Mouse (Mus musculus) neural tube, embryonic 14.5 days (tissue): ENCODE measurements around the gene Gsta4. TPM values are rescaled to one million over a fixed set of nuclear protein-coding genes. Genes with fewer than 3 reads are reported as not detected.

ENCODE experiments used
- ATAC-seq: fragments of 200-750 bp; cut with Nextera tagmentation; 2 replicates; pipeline ENCODE4 v1.8.0; 2017; ENCODE audit warnings: low read depth, mild to moderate bottlenecking, moderate TSS enrichment, moderate library complexity
- H3K27ac ChIP-seq: fragments of 300-500 bp; sonication (generic); 2 replicates; pipeline ENCODE4 v1.5.1; 2014; ENCODE audit warnings: low read depth, mild to moderate bottlenecking, control low read depth, low read length, moderate library complexity, mixed read lengths
- H3K27me3 ChIP-seq: fragments of 300-500 bp; sonication (generic); 2 replicates; pipeline ENCODE4 v1.6.1; 2014; ENCODE audit warnings: low read length; ENCODE audit not compliant: control insufficient read depth, insufficient read depth
- H3K36me3 ChIP-seq: fragments of 300-500 bp; sonication (generic); 2 replicates; pipeline ENCODE4 v1.6.1; 2014; ENCODE audit warnings: low read length, mixed read lengths; ENCODE audit not compliant: control insufficient read depth, insufficient read depth
- H3K4me1 ChIP-seq: fragments of 300-500 bp; sonication (generic); 2 replicates; pipeline ENCODE4 v1.6.1; 2014; ENCODE audit warnings: low read length; ENCODE audit not compliant: control insufficient read depth, insufficient read depth
- H3K4me2 ChIP-seq: fragments of 300-500 bp; sonication (generic); 2 replicates; pipeline ENCODE4 v1.6.1; 2014; ENCODE audit warnings: mild to moderate bottlenecking, low read depth, low read length, control low read depth
- H3K4me3 ChIP-seq: fragments of 300-500 bp; sonication (generic); 2 replicates; pipeline ENCODE4 v1.5.1; 2014; ENCODE audit warnings: low read depth, low read length, control low read depth, mixed read lengths
- H3K9ac ChIP-seq: fragments of 300-500 bp; sonication (generic); replicated peaks from 2 replicates; pipeline ENCODE4 v1.6.1; 2014; ENCODE audit warnings: low read depth, mild to moderate bottlenecking, control low read depth, low read length, mixed read lengths
- H3K9me3 ChIP-seq: fragments of 300-500 bp; sonication (generic); 2 replicates; pipeline ENCODE4 v1.6.1; 2016; ENCODE audit warnings: low read length; ENCODE audit not compliant: control insufficient read depth
- WGBS: fragments of 180-500 bp; shearing (Covaris S2); extraction: QIAGEN DNeasy Blood & Tissue Kit; methylation state at CpG from one replicate; pipeline ENCODE4 v1.1.7; 2014; 5-methylcytosine and 5-hydroxymethylcytosine counted together
- polyA plus RNA-seq: library from polyadenylated mRNA; unstranded; fragments of >200 nt; fragmentation: Nextera tagmentation; extraction: Ambion mirVana; gene quantifications from 2 replicates; pipeline ENCODE4 v1.2.1, GENCODE M21; 2014

The Gsta4 gene
- polyA plus RNA-seq, 1 experiment from 2014 or later: 34.9 TPM

GRCm38 (mm10) chr9:78175277-78176200 is 7.0 kb upstream of the Gsta4 start:
- peak overlapping the region; percentile 66 for H3K4me3 ChIP-seq
- peak overlapping the region; percentile 82 for H3K9ac ChIP-seq
- ATAC-seq: peak; percentile 98
- peak overlapping the region; percentile 45 for H3K4me2 ChIP-seq
- no peaks in the 10 kb centered on the region for H3K9me3 ChIP-seq
- no peaks in the 10 kb centered on the region for H3K27me3 ChIP-seq
- H3K27ac ChIP-seq: peak overlapping the region; percentile 99
- WGBS: under 1% methylated on average over 49 of the region's 58 CpGs
- no peaks in the 10 kb centered on the region for H3K36me3 ChIP-seq
- H3K4me1 ChIP-seq: peaks cover 4% of the 10 kb centered on the region; the same call in 1 of the 2 replicates

DNA sequence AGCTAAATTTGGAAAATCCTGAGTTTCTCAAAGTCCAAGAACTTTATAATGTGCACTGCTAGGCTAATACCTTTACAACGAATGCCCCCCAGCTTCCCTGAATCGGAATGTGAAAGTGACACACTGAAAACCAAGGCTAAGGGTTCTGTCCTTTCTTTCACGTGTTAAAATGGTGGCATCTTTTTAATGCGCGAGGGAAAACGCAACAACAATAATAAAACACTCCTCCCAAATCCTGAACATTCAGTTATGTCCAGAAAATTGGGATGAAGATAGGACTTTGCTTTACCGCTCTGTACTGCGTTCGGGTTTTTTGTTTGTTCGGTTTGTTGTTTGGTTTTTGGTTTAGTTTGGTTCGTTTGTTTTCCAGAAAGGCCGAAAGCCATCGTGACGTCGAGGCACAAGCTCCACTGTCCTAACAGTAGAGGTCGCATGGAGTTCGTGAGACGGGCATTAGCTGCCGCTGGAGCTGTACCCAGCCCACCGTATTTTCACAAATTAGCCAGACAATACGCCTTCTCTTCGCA is 6.3 kb upstream of the Gsta4 start:
- Histone ChIP-seq H3K36me3 (no peaks in the 10 kb centered on the region), H3K4me1 (peaks cover 4% of the 10 kb centered on the region; the same call in 1 of the 2 replicates), H3K27me3 (no peaks in the 10 kb centered on the region), H3K9me3 (no peaks in the 10 kb centered on the region), H3K9ac (peak overlapping the region; percentile 82), H3K27ac (peak overlapping the region; percentile 99), H3K4me3 (peak overlapping the region; percentile 66), H3K4me2 (peak overlapping the region; percentile 45)
- peak; percentile 74 for ATAC-seq
- WGBS: under 1% methylated on average over 22 of the region's 22 CpGs

GRCm38 (mm10) chr9:78176831-78177230 is 5.7 kb upstream of the Gsta4 start:
- Histone ChIP-seq H3K4me3 (peak overlapping the region; percentile 66), H3K27ac (peak overlapping the region; percentile 99), H3K36me3 (no peaks in the 10 kb centered on the region), H3K9ac (peak overlapping the region; percentile 82; the same call in 1 of the 2 replicates), H3K9me3 (no peaks in the 10 kb centered on the region), H3K4me1 (peaks cover 4% of the 10 kb centered on the region; the same call in 1 of the 2 replicates), H3K27me3 (no peaks in the 10 kb centered on the region), H3K4me2 (peak overlapping the region; percentile 45)
- 35% methylated on average over 7 of the region's 7 CpGs for WGBS
- ATAC-seq: no peak

DNA sequence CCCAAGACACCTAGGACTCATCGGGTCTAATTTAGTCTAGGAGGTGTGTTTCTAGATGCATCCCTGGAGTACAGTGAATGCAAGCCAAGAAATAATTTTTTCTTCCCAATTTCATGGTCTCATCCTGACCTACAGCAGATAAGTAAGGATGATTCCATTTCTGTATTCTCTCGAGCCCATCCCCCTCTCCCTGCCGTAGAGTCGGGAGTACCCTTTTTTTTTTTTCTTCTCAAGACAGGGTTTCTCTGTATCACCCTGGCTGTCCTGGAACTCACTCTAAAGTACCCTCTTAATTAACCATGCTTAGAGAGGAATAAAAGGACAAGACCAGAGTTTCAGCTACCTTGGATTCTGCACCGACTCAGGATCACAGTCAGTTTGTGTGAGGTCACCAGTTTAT is 4.4 kb upstream of the Gsta4 start:
- no peak overlapping the region for H3K4me2 ChIP-seq
- ATAC-seq: no peak
- H3K4me1 ChIP-seq: peaks cover 4% of the 10 kb centered on the region; the same call in 1 of the 2 replicates
- H3K27me3 ChIP-seq: no peaks in the 10 kb centered on the region
- H3K27ac ChIP-seq: no peak overlapping the region
- no peak overlapping the region for H3K4me3 ChIP-seq
- no peaks in the 10 kb centered on the region for H3K36me3 ChIP-seq
- WGBS: 84% methylated on average over 5 of the region's 5 CpGs
- no peak overlapping the region for H3K9ac ChIP-seq
- H3K9me3 ChIP-seq: no peaks in the 10 kb centered on the region

GRCm38 (mm10) chr9:78179071-78179470 is 3.5 kb upstream of the Gsta4 start:
- Histone ChIP-seq H3K9me3 (no peaks in the 10 kb centered on the region), H3K36me3 (no peaks in the 10 kb centered on the region), H3K27ac (no peak overlapping the region), H3K4me1 (peaks cover 4% of the 10 kb centered on the region; the same call in 1 of the 2 replicates), H3K4me2 (no peak overlapping the region), H3K27me3 (no peaks in the 10 kb centered on the region), H3K4me3 (no peak overlapping the region), H3K9ac (no peak overlapping the region)
- WGBS: 96% methylated on average over 2 of the region's 2 CpGs
- no peak for ATAC-seq

DNA sequence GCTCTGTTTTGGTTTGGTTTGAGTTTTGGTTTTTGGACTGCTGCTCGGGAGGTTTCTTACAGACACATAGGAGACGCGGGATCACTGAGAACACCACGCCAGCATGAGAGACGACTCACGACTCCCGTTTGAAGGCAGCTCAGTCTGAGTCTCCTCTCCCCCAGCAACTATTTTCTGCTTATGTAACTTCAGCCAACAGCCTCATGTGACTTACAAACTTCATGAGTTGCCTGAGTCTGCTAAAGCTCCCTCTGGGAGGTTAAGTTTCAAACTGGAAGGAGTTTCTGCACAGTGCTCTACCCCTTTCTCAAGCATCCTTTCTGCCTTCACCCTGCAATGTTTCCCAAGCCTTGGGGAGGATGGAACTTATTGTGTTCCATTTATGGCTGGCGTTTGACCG is 3.1 kb downstream of the Gsta4 start:
- ATAC-seq: no peak
- Histone ChIP-seq H3K27ac (no peak overlapping the region), H3K4me1 (peaks cover 3% of the 10 kb centered on the region; the same call in 1 of the 2 replicates), H3K4me3 (no peak overlapping the region), H3K9me3 (no peaks in the 10 kb centered on the region), H3K4me2 (no peak overlapping the region), H3K27me3 (no peaks in the 10 kb centered on the region), H3K36me3 (no peaks in the 10 kb centered on the region), H3K9ac (no peak overlapping the region)
- 91% methylated on average over 9 of the region's 9 CpGs for WGBS

GRCm38 (mm10) chr9:78188910-78189309 is 6.3 kb downstream of the Gsta4 start:
- H3K27ac ChIP-seq: no peak overlapping the region
- H3K4me1 ChIP-seq: peaks cover 8% of the 10 kb centered on the region; the same call in 1 of the 2 replicates
- no peak overlapping the region for H3K9ac ChIP-seq
- H3K36me3 ChIP-seq: no peaks in the 10 kb centered on the region
- no peak overlapping the region for H3K4me2 ChIP-seq
- no peak overlapping the region for H3K4me3 ChIP-seq
- WGBS: 82% methylated on average over 8 of the region's 8 CpGs
- no peaks in the 10 kb centered on the region for H3K27me3 ChIP-seq
- ATAC-seq: no peak
- no peaks in the 10 kb centered on the region for H3K9me3 ChIP-seq

DNA sequence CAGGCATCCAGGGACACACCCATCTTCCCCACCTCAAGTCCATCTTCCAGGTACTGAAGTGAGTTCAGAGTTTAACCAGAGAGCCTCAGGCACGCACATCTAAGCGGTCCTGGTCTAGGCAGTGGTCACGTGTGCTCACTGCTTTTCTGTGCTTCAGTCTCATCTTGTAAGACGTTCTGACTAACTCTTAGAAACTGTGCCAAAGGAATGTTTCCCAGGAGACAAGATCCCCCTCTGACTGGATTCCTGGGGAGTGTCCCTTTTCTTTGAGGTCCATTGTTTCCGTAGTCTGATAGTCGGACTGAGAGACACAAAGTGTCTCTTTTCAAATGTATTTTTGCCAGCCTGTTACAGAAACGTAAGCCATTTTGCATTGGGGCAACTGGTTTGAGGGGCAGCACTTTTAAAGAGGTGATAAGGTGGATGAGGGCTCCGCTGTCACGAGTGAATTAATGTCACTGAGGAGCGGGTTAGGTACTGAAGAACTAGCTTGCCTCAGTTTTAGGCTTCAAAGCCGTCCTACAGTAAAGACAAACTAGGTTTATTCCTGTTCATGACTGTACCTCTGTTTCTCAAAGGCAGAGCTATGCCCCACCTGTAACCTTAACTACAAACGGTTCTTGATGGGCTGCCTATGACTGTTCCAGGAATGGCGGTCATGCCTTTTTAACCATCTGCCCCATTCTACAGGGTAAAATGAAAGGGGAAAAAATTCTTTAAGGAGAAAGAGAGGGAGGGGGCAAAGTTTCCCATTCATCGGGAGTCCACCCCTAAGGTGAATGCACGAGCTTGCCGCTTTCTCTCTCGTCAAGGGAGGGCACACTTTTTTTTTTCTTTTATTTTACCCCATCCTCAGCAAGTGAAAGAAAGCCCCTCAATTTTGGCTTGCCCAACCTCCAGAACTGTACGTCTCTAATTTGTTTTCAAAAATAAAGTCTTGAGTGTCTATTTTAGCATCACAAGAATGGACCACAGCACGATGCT is 8.4 kb downstream of the Gsta4 start:
- H3K27ac ChIP-seq: no peak overlapping the region
- 1% methylated on average over 19 of the region's 19 CpGs for WGBS
- H3K4me2 ChIP-seq: peak overlapping the region; percentile 62
- H3K4me3 ChIP-seq: peak overlapping the region; percentile 32
- peaks cover 8% of the 10 kb centered on the region; the same call in 1 of the 2 replicates for H3K4me1 ChIP-seq
- no peaks in the 10 kb centered on the region for H3K9me3 ChIP-seq
- no peak overlapping the region; the same call in 1 of the 2 replicates for H3K9ac ChIP-seq
- no peaks in the 10 kb centered on the region for H3K36me3 ChIP-seq
- H3K27me3 ChIP-seq: no peaks in the 10 kb centered on the region
- peak; percentile 38; the same call in 1 of the 2 replicates for ATAC-seq
